Mouse (Mus musculus) embryonic facial prominence, embryonic 13.5 days (tissue): ENCODE data around the gene Macrod2. TPM values are rescaled to one million over a fixed set of nuclear protein-coding genes. Genes with fewer than 3 reads are reported as not detected.

Source experiments
- ATAC-seq: fragments of 200-750 bp; cut with Nextera tagmentation; 2 replicates; pipeline ENCODE4 v1.8.0; 2017; ENCODE audit warnings: low read depth; ENCODE audit not compliant: insufficient number of reproducible peaks, insufficient read depth, low FRiP score, low TSS enrichment
- H3K27ac ChIP-seq: fragments of 300-500 bp; sonication (generic); 2 replicates; pipeline ENCODE4 v1.5.1; 2015; ENCODE audit warnings: moderate library complexity, mild to moderate bottlenecking, inconsistent platforms
- H3K27me3 ChIP-seq: fragments of 300-500 bp; sonication (generic); 2 replicates; pipeline ENCODE4 v1.6.1; 2015; ENCODE audit warnings: mild to moderate bottlenecking, inconsistent platforms
- H3K36me3 ChIP-seq: fragments of 300-500 bp; sonication (generic); 2 replicates; pipeline ENCODE4 v1.6.1; 2015; ENCODE audit warnings: mild to moderate bottlenecking, inconsistent platforms
- H3K4me1 ChIP-seq: fragments of 300-500 bp; sonication (generic); 2 replicates; pipeline ENCODE4 v1.6.1; 2015; ENCODE audit warnings: inconsistent platforms
- H3K4me2 ChIP-seq: fragments of 300-500 bp; sonication (generic); 2 replicates; pipeline ENCODE4 v1.6.1; 2015; ENCODE audit warnings: moderate library complexity, mild to moderate bottlenecking, inconsistent platforms
- H3K4me3 ChIP-seq: fragments of 300-500 bp; sonication (generic); 2 replicates; pipeline ENCODE4 v1.5.1; 2015; ENCODE audit warnings: mild to moderate bottlenecking, inconsistent platforms
- H3K9ac ChIP-seq: fragments of 300-500 bp; sonication (generic); 2 replicates; pipeline ENCODE4 v1.6.1; 2015; ENCODE audit warnings: mild to moderate bottlenecking, inconsistent platforms
- H3K9me3 ChIP-seq: fragments of 300-500 bp; sonication (generic); 2 replicates; pipeline ENCODE4 v1.6.1; 2016; ENCODE audit warnings: inconsistent platforms
- WGBS: fragments of 180-500 bp; shearing (Covaris S2); methylation state at CpG from one replicate; pipeline ENCODE4 v1.1.7; 2015; ENCODE audit warnings: mixed read lengths; 5-methylcytosine and 5-hydroxymethylcytosine counted together
- polyA plus RNA-seq: library from polyadenylated mRNA; unstranded; fragments of >200 nt; fragmentation: Nextera tagmentation; extraction: Ambion mirVana; gene quantifications from 2 replicates; pipeline ENCODE4 v1.2.1, GENCODE M21; 2015

Macrod2 gene
- polyA plus RNA-seq, 1 experiment from 2014 or later, result 44.8 TPM

GRCm38 (mm10) chr2:141672814-141673213 is 1277.7 kb downstream of the Macrod2 start:
- Histone ChIP-seq H3K4me1 (no peaks in the 10 kb centered on the region), H3K9ac (no peak overlapping the region), H3K27me3 (no peaks in the 10 kb centered on the region), H3K9me3 (no peaks in the 10 kb centered on the region), H3K27ac (no peak overlapping the region), H3K4me3 (no peak overlapping the region), H3K4me2 (no peak overlapping the region), H3K36me3 (no peaks in the 10 kb centered on the region)
- 67% methylated on average over 3 of the region's 3 CpGs for WGBS
- ATAC-seq, result no peak

GRCm38 (mm10) chr2:141673405-141673804 is 1278.3 kb downstream of the Macrod2 start:
- Histone ChIP-seq H3K9me3 (no peaks in the 10 kb centered on the region), H3K4me2 (no peak overlapping the region), H3K27ac (no peak overlapping the region), H3K36me3 (no peaks in the 10 kb centered on the region), H3K4me1 (no peaks in the 10 kb centered on the region), H3K27me3 (no peaks in the 10 kb centered on the region), H3K9ac (no peak overlapping the region), H3K4me3 (no peak overlapping the region)
- ATAC-seq, result no peak
- 76% methylated on average over 8 of the region's 8 CpGs for WGBS

GRCm38 (mm10) chr2:141697541-141697940 is 1302.4 kb downstream of the Macrod2 start:
- Histone ChIP-seq H3K27me3 (no peaks in the 10 kb centered on the region), H3K36me3 (no peaks in the 10 kb centered on the region), H3K4me3 (no peak overlapping the region), H3K4me2 (no peak overlapping the region), H3K9ac (no peak overlapping the region), H3K9me3 (peaks cover 4% of the 10 kb centered on the region; the same call in 1 of the 2 replicates), H3K4me1 (peaks cover 7% of the 10 kb centered on the region), H3K27ac (no peak overlapping the region)
- no peak for ATAC-seq
- 84% methylated on average over 3 of the region's 3 CpGs for WGBS

- Histone ChIP-seq H3K9me3 (peaks cover 4% of the 10 kb centered on the region; the same call in 1 of the 2 replicates), H3K4me1 (peaks cover 7% of the 10 kb centered on the region), H3K27me3 (no peaks in the 10 kb centered on the region), H3K36me3 (no peaks in the 10 kb centered on the region), H3K9ac (no peak overlapping the region), H3K4me2 (no peak overlapping the region), H3K4me3 (no peak overlapping the region), H3K27ac (no peak overlapping the region)
- WGBS, result 72% methylated on average over 4 of the region's 4 CpGs
- no peak for ATAC-seq
Measured at GRCm38 (mm10) chr2:141698320-141698719, 1303.2 kb downstream of the Macrod2 start.

GRCm38 (mm10) chr2:141700759-141701452 is 1305.8 kb downstream of the Macrod2 start:
- H3K9ac ChIP-seq, result no peak overlapping the region
- no peak for ATAC-seq
- H3K4me3 ChIP-seq, result no peak overlapping the region
- WGBS, result 46% methylated on average over 7 of the region's 7 CpGs
- no peaks in the 10 kb centered on the region for H3K36me3 ChIP-seq
- no peaks in the 10 kb centered on the region for H3K27me3 ChIP-seq
- H3K27ac ChIP-seq, result peak overlapping the region; percentile 16; the same call in 1 of the 2 replicates
- no peak overlapping the region for H3K4me2 ChIP-seq
- H3K4me1 ChIP-seq, result peaks cover 7% of the 10 kb centered on the region
- no peaks in the 10 kb centered on the region for H3K9me3 ChIP-seq

GRCm38 (mm10) chr2:141711785-141712184 is 1316.7 kb downstream of the Macrod2 start:
- Histone ChIP-seq H3K4me3 (no peak overlapping the region), H3K27me3 (no peaks in the 10 kb centered on the region), H3K9ac (no peak overlapping the region), H3K4me1 (no peaks in the 10 kb centered on the region), H3K4me2 (no peak overlapping the region), H3K27ac (no peak overlapping the region), H3K36me3 (no peaks in the 10 kb centered on the region), H3K9me3 (no peaks in the 10 kb centered on the region)
- ATAC-seq, result no peak
- WGBS, result 84% methylated on average over 2 of the region's 2 CpGs

GRCm38 (mm10) chr2:141712265-141712664 is 1317.2 kb downstream of the Macrod2 start:
- no peak overlapping the region for H3K27ac ChIP-seq
- no peaks in the 10 kb centered on the region for H3K9me3 ChIP-seq
- H3K4me3 ChIP-seq, result no peak overlapping the region
- 78% methylated on average over 4 of the region's 4 CpGs for WGBS
- 0 out of 2 replicates have a peak, but pooled peaks have one; percentile 26 for ATAC-seq
- H3K4me2 ChIP-seq, result no peak overlapping the region
- no peaks in the 10 kb centered on the region for H3K4me1 ChIP-seq
- H3K9ac ChIP-seq, result no peak overlapping the region
- H3K36me3 ChIP-seq, result no peaks in the 10 kb centered on the region
- no peaks in the 10 kb centered on the region for H3K27me3 ChIP-seq

GRCm38 (mm10) chr2:141715061-141715460 is 1320.0 kb downstream of the Macrod2 start:
- WGBS, result 78% methylated on average over 3 of the region's 3 CpGs

GRCm38 (mm10) chr2:141722531-141722930 is 1327.4 kb downstream of the Macrod2 start:
- no peaks in the 10 kb centered on the region for H3K4me1 ChIP-seq
- 94% methylated on average over 3 of the region's 3 CpGs for WGBS
- no peaks in the 10 kb centered on the region for H3K36me3 ChIP-seq
- H3K9ac ChIP-seq, result no peak overlapping the region
- no peak overlapping the region for H3K4me3 ChIP-seq
- H3K27me3 ChIP-seq, result no peaks in the 10 kb centered on the region
- H3K27ac ChIP-seq, result no peak overlapping the region
- ATAC-seq, result no peak
- H3K9me3 ChIP-seq, result no peaks in the 10 kb centered on the region
- no peak overlapping the region for H3K4me2 ChIP-seq

More at GRCm38 (mm10) chr2:141715061-141715460, 1320.0 kb downstream of the Macrod2 start:
- no peaks in the 10 kb centered on the region for H3K9me3 ChIP-seq
- no peak overlapping the region for H3K9ac ChIP-seq
- no peaks in the 10 kb centered on the region for H3K36me3 ChIP-seq
- H3K27ac ChIP-seq, result no peak overlapping the region
- H3K4me2 ChIP-seq, result no peak overlapping the region
- H3K4me3 ChIP-seq, result no peak overlapping the region
- no peaks in the 10 kb centered on the region for H3K4me1 ChIP-seq
- no peaks in the 10 kb centered on the region for H3K27me3 ChIP-seq
- ATAC-seq, result no peak

GRCm38 (mm10) chr2:141728998-141729397 is 1333.9 kb downstream of the Macrod2 start:
- Histone ChIP-seq H3K4me2 (no peak overlapping the region), H3K27ac (no peak overlapping the region), H3K9me3 (no peaks in the 10 kb centered on the region), H3K4me1 (peaks cover 5% of the 10 kb centered on the region; the same call in 1 of the 2 replicates), H3K36me3 (no peaks in the 10 kb centered on the region), H3K9ac (no peak overlapping the region), H3K4me3 (no peak overlapping the region), H3K27me3 (no peaks in the 10 kb centered on the region)
- WGBS, result 54% methylated on average over 4 of the region's 4 CpGs
- ATAC-seq, result no peak

- 89% methylated on average over 5 of the region's 5 CpGs for WGBS
- H3K4me2 ChIP-seq, result no peak overlapping the region
- no peaks in the 10 kb centered on the region for H3K36me3 ChIP-seq
- H3K4me1 ChIP-seq, result no peaks in the 10 kb centered on the region
- no peak overlapping the region for H3K27ac ChIP-seq
- no peak overlapping the region for H3K9ac ChIP-seq
- H3K4me3 ChIP-seq, result no peak overlapping the region
- ATAC-seq, result no peak
- no peaks in the 10 kb centered on the region for H3K9me3 ChIP-seq
- no peaks in the 10 kb centered on the region for H3K27me3 ChIP-seq
Measured at GRCm38 (mm10) chr2:141736685-141737456, 1341.8 kb downstream of the Macrod2 start.

GRCm38 (mm10) chr2:141738702-141739101 is 1343.6 kb downstream of the Macrod2 start:
- H3K4me3 ChIP-seq, result no peak overlapping the region
- WGBS, result 78% methylated on average over 1 of the region's 1 CpGs
- no peaks in the 10 kb centered on the region for H3K9me3 ChIP-seq
- H3K36me3 ChIP-seq, result no peaks in the 10 kb centered on the region
- H3K27me3 ChIP-seq, result no peaks in the 10 kb centered on the region
- no peak overlapping the region for H3K27ac ChIP-seq
- H3K4me2 ChIP-seq, result no peak overlapping the region
- ATAC-seq, result no peak
- no peaks in the 10 kb centered on the region for H3K4me1 ChIP-seq
- no peak overlapping the region for H3K9ac ChIP-seq
